Mouse (Mus musculus): ENCODE data around the gene Clec4e.
"Not testable (repeated sequence)": the region's sequence is repeated elsewhere in the genome, so short reads cannot be mapped to it uniquely, and the experiment has no call there.

Gene Clec4e

DNA sequence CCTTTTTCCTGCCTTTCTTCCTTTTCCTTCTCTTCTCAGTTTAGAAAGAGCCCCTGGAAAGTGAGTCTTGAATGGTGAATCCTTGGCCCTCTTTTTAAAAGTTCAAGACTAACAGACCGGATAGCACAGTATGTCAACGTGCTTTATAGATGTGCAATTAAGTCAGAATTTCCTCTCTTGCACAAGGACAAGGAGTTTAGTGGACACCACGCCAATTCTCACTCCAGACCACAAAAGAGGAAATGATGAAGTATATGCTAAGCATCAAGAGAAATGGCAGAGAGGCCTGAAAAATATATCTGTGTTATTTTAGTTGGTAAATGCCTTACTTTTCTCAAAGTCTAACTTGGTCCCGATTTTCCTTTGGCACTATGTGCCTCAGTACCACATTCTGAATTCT lies at the start of gene Clec4e:
Gene Clec4e (minus strand): TSS at position 118 of the 400 bp plus-strand sequence.
- no peak for DNase-seq (ENCODE audit: low spot score in 2 of 2)

GRCm38 (mm10) chr6:123332503-123332902 lies 42.8 kb upstream of the Clec4e start:
- DNase-seq (ENCODE audit: low spot score in 2 of 2) = no peak

GRCm38 (mm10) chr6:123308033-123308432 lies 18.4 kb upstream of the Clec4e start, which contains the start of gene Vmn2r19:
Gene Vmn2r19 (plus strand): TSS chr6:123308333.
- no peak for DNase-seq (ENCODE audit: low spot score in 2 of 2)

- not testable (repeated sequence) for DNase-seq (ENCODE audit: low spot score in 2 of 2)
Observed at GRCm38 (mm10) chr6:123306315-123306714, 16.6 kb upstream of the Clec4e start.

GRCm38 (mm10) chr6:123296687-123297086 lies 7.0 kb upstream of the Clec4e start:
- DNase-seq (ENCODE audit: low spot score in 2 of 2) = no peak

GRCm38 (mm10) chr6:123293509-123293908 lies 3.8 kb upstream of the Clec4e start:
- peak; percentile 23 to 64 for DNase-seq (ENCODE audit: low spot score in 2 of 2)

DNA sequence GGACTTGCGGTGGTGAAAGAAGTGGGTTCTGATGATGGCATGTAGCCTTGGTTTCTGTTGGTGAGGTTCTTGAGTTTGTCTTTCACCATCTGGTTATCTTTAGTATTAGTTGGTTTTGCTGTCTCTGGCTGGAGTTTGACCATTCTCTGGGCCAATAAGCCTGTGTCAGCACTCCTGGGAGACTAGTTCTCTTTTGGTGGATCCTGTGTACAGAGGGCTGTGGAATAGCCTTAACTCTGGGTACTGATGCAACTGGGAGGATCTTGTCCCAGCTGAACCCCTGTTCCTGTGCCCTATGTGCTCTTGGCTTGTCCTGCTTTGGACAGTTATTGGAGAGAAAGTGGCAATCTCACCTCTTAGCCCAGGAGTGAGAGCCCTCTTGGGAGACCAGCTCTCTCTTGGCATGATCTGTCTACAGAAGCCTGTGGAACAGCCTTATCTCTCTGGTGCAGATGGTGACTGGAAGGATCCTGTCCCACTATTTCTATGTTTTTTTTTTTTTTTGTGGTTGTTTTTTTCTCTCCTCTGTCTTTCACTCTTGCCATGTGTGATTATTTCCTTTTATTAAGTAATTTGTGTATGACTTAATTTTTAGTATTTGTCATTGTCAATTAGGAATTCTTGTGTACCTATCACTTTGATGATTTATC lies 3.2 kb upstream of the Clec4e start:
- peak; percentile 50 to 70 for DNase-seq (ENCODE audit: low spot score in 2 of 2)

DNA sequence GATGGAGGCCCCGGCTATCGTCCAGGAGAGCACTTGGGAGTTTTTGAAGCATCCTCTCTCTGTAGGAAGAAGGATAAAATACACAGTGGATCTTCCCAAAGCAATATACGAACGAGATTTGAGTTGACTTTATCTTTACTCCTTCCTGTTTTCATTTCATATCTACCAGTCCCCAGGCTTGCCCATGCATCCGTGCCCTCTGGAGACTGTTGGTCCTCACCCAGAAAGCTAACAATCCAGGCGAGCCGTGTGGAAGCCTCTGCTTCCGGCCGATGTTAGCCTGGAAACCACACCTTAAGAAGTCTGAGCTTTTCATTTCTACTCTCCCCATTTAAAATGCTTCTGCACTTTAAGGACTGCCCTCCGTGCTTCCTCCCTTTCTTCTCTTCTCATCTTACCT lies 739 bp downstream of the Clec4e start:
- DNase-seq (ENCODE audit: low spot score in 2 of 2) = no peak

DNA sequence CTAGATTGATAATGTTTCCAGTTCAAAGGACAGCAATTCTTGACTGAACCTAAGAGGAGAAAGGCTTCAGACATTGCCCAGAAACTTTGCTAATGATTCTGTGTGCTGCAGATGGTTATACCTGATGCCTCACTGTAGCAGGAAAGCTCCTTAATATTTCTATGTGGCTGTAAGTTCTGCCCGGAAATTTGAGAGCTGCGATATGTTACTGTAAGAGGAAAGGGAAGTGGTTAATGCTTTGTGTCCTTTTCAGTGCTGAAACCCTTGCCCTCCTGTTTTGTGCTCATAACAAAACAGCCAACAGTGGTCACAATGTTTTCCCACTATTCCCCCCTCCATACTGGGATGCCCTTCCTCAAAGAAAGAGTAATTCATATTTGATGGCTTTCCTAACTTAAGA lies 3.4 kb downstream of the Clec4e start:
- no peak for DNase-seq (ENCODE audit: low spot score in 2 of 2)

DNA sequence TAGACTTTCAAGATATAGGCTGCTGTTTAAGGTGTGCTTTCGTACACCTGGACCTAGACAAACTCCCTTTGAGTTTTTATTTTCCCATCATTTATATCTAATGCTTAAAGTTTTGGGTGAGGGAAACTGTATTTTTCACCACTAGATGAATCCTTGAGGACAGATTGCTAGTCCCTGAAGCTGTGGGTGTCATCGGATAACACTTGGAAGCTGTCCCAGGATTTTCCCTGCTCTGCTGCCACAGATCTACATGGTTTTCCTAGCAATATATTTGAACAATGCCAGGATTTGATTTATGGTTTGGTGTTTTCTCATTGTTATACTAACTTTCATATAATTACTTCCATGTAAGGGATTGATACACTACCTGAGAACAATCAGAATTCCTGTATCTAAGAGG lies 10.2 kb downstream of the Clec4e start:
- DNase-seq (ENCODE audit: low spot score in 2 of 2) = no peak

- DNase-seq (ENCODE audit: low spot score in 2 of 2) = no peak
Observed at GRCm38 (mm10) chr6:123266945-123267344, 22.7 kb downstream of the Clec4e start.

GRCm38 (mm10) chr6:123265809-123266208 lies 23.9 kb downstream of the Clec4e start:
- no peak for DNase-seq (ENCODE audit: low spot score in 2 of 2)

GRCm38 (mm10) chr6:123264194-123264593 lies 25.5 kb downstream of the Clec4e start:
- no peak for DNase-seq (ENCODE audit: low spot score in 2 of 2)

DNA sequence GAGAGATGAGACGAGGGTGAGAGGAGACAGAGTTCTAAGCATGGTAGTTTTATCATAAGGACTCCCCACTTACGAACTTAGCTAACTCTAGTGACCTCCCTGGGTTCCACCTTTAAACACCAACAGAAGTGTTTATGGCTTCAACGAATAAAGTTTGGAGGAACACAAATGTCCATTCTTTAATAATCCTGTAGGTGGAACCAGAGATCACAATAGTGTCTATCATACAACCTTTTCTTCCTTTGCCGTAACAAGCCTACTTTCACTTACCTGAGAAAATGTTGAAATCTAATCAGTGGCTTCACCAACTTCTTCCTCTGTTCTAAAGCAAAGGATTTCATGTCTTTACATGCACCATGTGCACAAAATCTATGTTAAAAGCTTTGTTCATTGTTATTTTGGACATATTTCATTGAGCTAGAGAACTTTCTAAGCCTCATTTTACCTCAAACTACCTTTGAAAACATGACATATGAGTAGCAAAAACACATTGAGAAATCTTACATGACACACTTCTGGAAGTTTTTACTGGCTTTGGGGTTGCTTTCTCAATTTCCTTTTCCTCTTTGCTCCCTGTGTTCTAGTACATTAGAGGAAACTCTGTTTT lies 28.0 kb downstream of the Clec4e start, which contains the start of gene Clec4d:
Gene Clec4d (plus strand): TSS at position 557 of the 607 bp plus-strand sequence.
- no peak for DNase-seq (ENCODE audit: low spot score in 2 of 2)

DNA sequence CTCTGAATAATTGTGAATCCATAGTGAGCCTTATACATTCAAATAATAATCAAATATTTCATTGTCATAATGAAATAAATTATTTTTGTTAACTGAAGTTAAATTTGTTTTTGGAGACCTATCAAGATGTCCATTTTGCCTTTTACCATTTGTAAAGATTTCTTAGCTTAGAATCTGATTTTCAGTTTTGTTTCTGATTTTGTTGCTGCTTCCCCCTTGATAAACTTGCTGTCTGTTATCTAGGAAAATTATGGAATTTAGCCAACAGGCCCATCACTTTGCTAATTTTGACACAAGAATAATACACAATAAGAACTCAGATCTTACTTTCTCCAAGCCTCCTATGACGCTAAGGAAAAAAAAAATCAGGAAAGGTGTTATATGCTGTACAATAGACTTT lies 28.8 kb downstream of the Clec4e start:
- no peak for DNase-seq (ENCODE audit: low spot score in 2 of 2)

DNA sequence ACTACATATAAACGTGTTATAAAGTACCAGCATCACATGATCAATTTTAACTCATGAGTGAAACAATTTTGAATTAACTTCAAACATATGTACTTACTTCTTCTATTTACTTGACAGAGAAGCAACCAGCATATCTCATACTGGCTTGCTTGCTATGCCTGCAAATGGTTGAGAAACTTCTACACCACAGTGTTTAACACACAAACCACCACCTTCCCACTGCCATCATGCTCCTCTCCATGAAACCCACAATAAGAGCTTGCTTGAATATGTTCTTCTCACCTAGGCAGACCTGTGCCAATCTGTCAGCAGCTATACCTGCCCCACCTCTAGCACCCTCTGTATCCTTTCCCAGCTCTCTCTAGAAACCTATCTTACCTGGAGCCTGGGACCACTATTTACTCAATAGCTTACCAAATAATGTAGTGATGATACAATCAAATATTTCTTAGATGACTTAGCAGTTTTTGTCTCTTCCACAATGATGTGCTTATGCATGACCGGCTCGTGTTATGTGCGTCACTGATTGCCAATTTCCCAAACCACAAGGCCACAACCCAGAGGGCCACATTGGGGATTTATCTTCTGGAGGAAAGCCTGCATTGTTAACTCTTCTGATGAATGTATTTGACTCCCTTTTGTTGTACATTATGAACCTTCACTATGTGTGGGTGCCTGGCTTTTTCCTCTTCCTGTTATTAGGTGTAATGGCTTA lies 29.6 kb downstream of the Clec4e start:
- DNase-seq (ENCODE audit: low spot score in 2 of 2) = no peak

GRCm38 (mm10) chr6:123258946-123259345 lies 30.7 kb downstream of the Clec4e start:
- DNase-seq (ENCODE audit: low spot score in 2 of 2) = no peak

GRCm38 (mm10) chr6:123252735-123253134 lies 36.9 kb downstream of the Clec4e start:
- no peak for DNase-seq (ENCODE audit: low spot score in 2 of 2)

- DNase-seq (ENCODE audit: low spot score in 2 of 2) = not testable (repeated sequence)
Observed at GRCm38 (mm10) chr6:123248862-123249261, 40.8 kb downstream of the Clec4e start.

DNA sequence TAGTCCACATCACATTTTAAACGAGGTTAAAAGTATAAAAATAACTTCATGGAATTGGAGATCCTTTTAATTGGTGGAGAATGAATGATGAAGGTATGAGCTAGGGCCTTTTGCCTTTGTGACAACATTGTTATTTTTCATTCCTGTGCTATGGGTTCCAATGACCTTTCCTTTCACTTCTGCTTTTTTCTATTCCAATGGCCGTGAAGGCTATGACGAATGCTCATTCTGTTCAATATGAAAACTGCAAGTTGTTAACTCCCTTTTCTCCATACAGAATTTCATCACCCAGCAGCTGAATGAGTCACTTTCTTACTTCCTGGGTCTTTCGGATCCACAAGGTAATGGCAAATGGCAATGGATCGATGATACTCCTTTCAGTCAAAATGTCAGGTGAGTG lies 45.5 kb downstream of the Clec4e start:
- DNase-seq (ENCODE audit: low spot score in 2 of 2) = no peak

DNA sequence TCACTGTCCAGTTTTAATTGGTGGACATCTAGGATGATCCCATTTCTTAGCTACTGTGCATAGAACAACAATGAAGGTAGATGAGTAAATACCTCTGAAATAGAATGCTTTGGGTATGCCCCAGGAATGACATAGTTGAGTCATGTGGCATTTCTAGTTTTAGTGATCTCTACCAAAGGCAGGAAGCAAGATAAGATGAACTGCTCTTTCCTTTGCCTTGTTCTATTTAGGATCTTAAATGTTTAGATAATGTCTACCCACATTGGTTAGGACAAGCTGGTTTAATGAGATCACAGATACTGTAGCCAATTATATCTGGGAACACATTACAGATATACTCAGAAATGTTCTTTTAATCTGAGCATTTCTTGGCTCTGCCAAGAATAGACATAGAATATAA lies 52.1 kb downstream of the Clec4e start:
- DNase-seq (ENCODE audit: low spot score in 2 of 2) = no peak
